Mouse (Mus musculus) urinary bladder, postnatal 36 days (tissue): Measurements from ENCODE around the gene Dock4.

Experiments used
- DNase-seq, 2 experiments: peaks; one replicate each; pipeline ENCODE4 v3.0.0; 2022; ENCODE audit warnings: low spot score in 2 of 2, mixed read lengths in 1 of 2

Dock4 gene

GRCm38 (mm10) chr12:40767258-40767816 lies 321.6 kb downstream of the Dock4 start:
- DNase-seq: no peak

DNA sequence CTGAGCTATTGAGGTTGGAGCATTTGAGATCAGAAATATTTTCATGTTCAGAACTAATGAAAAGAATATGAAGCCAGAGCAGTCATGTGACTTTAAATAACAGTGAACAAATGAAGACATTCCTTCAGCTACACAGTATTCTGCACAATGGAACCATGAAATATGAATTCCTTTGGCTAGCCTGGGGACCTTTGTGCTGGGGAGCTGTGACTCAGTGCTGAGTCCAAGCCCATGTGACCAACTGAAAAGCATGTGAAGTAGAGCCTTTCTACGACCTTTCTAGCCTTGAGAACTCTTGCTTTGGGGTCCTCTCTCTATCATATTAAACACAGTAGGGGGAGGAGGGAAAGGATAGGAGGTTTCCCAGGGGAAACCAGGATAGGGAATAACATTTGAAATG lies 327.3 kb downstream of the Dock4 start:
- no peak for DNase-seq

GRCm38 (mm10) chr12:40781554-40781953 lies 335.8 kb downstream of the Dock4 start:
- no peak for DNase-seq

GRCm38 (mm10) chr12:40788621-40789111 lies 342.9 kb downstream of the Dock4 start:
- DNase-seq: no peak

GRCm38 (mm10) chr12:40789379-40790361 lies 343.9 kb downstream of the Dock4 start:
- DNase-seq: no peak

DNA sequence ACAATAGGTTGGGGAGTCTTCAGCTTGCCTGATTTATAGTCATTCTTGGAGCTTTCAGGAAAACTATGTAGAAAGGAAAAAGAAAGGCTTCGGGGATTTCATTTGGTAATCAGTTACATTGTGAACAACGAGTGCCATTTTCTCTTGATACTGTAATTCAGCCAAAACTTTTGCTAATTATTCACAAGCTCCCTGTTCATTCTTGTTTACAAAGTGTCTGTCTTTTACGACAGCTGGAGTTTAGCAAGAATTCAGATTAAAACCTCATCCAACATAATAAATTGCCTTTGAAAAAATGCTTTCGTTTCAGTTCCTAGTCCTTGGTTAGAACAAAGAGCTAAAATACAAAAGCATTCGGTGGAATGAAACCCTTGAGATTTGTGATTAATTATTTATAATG lies 345.5 kb downstream of the Dock4 start:
- DNase-seq: no peak

- DNase-seq: no peak
Measured at GRCm38 (mm10) chr12:40792184-40792650, 346.5 kb downstream of the Dock4 start.

- no peak for DNase-seq
Measured at GRCm38 (mm10) chr12:40794066-40794465, 348.3 kb downstream of the Dock4 start.

GRCm38 (mm10) chr12:40794756-40795155 lies 349.0 kb downstream of the Dock4 start:
- no peak for DNase-seq

GRCm38 (mm10) chr12:40795768-40796167 lies 350.0 kb downstream of the Dock4 start:
- DNase-seq: no peak

GRCm38 (mm10) chr12:40796813-40797491 lies 351.2 kb downstream of the Dock4 start:
- no peak for DNase-seq

DNA sequence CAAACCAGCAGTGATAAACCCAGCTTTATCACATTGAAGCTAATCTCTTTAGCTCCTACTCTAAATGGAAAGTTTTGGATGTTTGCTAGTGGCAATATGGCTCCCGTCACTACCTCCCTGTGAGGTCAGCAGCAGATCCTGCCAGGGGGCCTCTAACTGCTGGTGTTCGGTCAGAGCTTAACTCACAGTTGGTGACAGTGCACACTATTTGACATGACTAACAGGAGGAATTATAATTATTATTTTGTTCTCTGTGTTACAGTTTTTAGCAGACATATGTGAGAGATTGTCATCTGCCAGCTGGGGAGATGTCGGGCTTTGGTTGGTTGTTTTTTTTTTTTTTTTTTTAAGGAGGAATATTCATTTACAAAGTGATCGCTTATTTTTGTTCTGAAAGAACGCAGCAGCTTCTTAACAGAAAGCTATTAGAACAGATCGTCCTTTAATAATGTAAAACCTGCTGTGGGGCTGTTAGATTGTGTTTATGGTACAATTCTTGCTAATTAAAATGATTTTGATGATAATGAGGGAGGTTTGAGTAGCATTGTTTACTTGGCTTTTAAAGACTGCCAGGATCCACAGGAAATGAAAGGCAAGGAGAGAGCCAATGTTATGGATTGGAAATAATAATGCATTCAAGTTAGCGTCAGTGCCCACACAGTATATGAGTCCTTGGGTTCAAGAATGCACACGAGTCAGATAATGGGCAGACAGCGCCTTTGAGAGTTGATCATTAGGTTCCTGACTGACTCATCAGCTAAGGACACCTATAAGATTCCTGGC lies 352.0 kb downstream of the Dock4 start:
- no peak for DNase-seq

- DNase-seq: no peak
Measured at GRCm38 (mm10) chr12:40798344-40799017, 352.7 kb downstream of the Dock4 start.

- no peak for DNase-seq
Measured at GRCm38 (mm10) chr12:40801456-40801855, 355.7 kb downstream of the Dock4 start.

DNA sequence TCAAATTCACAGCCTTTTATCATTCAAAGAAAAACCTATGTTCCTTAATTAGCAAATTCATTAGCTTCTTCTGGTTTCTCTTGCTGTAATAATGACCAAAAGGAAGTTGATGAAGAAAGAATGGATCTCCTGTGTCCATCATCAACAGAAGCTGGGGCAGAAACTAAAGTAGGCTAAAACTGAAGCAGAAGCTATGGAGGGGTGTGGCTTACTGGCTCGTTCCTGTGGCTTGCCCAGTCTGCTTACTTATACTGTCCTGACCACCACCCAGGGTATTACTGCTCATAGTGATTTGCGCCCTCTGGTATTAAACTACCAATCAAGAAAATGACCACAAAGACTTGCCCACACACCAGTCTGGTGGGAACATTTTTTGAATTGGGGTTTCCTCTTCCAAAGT lies 359.5 kb downstream of the Dock4 start:
- no peak for DNase-seq

DNA sequence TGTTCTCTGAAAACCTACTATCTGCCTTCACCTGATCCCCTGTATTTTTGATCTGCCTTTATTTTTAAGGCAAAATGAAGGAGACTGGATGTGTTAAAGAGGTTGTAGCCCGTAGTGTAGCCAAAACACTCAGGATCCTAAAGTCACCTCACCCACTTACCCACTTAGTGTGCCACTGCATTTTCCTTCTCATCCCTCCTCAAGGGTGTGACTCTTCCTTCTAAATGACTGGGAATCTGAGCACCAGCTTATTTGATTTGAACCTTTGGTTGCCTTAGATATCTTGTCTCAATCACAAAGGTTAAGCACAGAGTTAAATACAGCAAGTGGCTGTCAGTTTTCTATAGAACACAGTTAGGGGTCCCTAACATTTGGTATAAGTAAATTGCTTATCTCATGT lies 362.2 kb downstream of the Dock4 start:
- no peak for DNase-seq

- DNase-seq: no peak
Measured at GRCm38 (mm10) chr12:40813474-40813873, 367.7 kb downstream of the Dock4 start.

- DNase-seq: no peak
Measured at GRCm38 (mm10) chr12:40814659-40815363, 369.1 kb downstream of the Dock4 start.

DNA sequence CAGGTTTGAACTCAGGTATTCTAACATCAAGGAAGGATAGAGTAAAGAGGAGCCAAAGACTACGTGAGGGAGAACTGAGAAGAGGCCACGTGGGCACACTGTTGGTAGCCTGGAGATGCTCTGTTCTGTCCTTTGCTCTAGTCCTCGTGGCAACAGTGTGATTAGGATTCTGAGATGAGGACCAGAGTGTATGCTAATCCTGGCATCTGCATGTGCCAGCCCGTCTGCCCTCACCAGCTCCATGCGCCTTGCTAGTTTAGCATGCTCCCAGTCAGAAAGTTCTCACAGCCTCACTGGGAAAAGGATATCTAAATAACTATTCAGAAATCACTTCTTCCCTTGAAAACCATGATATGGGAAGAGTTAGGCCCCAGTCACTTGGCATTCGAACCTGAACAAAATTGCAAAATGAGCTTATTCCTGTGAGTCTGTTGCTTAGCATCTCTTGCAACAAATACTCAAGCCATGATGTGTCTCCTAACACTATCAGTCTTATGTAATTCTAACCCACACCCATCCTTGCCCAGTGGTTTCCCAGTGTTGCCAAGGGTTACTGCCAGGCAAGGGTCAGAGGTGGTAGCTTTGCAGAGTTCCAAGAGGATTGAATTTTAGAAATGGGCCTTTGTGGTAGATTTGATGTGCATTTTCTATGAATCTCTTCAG lies 372.4 kb downstream of the Dock4 start:
- no peak for DNase-seq

DNA sequence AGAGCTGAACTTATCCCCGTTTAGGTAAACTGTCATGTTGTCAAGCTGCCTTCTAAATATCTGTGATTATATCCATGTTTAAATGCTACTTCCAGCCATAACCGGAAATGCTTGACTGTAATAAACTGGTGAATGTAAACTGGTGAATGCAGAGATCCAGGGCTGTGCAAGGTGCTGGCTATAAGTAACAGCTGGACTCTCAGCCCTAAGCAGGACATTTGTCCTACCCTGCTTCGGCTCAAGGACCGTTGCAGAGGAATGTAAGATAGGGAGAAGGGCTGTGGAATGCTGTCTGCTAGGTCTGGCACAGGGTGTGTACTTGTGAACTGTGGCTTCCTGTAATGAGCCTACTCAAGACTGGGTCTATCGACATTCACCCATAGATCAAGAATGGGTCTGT lies 377.9 kb downstream of the Dock4 start:
- no peak for DNase-seq
